Mouse (Mus musculus) spleen, postnatal 14 days (tissue): ENCODE measurements around the gene Asz1.

Experiments used
- DNase-seq, 2 experiments: peaks; one replicate each; pipeline ENCODE4 v3.0.0; 2021 to 2022; ENCODE audit warnings: low spot score in 2 of 2

Asz1 gene

DNA sequence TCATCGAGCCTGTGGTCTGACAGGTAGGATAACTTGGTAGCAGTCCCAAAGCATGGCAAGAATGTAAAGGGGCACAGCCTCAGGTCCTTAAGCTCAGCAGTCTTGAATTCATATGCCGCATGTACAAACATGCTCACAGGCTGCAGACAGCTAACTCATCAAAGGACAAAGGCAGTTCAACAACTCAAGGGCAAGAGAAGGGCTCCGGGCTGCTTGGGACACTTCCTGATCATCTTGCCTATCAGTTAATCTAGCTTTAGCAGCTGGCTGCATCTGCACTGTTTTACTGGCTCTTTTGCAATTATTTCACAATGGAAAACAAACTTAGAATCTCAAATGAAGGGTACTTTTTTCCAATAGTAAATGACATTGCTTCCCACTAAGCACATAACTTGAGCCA, 101.5 kb downstream of the Asz1 start:
- DNase-seq = no peak

DNA sequence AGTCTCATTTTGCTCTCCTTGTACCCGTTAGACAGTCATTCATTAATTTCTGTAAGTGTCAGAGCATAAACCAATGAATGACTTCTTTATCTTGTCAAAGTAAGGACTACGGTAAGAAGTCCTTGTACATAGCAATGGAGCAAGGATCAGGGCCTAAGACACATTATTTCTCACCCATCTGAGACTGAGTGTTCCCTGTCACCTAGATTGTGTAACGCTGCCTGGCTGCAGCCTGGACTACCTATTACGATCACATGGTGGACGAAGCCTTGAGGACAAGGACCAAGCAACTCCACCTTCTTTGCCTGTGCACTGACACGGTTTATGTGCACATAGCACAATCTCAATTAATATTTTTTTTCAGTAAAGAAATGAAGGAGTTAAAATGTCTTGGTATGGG, 106.8 kb downstream of the Asz1 start:
- no peak for DNase-seq
